Mouse (Mus musculus): ENCODE results near the gene Tex46.
A peak's percentile ranks its signal among the peaks of the same experiment; 100 is the strongest.

Gene Tex46

GRCm38 (mm10) chr4:136610387-136610856, at the start of gene Tex46:
Tex46 (plus strand) TSS chr4:136610437.
- no peak for DNase-seq

DNA sequence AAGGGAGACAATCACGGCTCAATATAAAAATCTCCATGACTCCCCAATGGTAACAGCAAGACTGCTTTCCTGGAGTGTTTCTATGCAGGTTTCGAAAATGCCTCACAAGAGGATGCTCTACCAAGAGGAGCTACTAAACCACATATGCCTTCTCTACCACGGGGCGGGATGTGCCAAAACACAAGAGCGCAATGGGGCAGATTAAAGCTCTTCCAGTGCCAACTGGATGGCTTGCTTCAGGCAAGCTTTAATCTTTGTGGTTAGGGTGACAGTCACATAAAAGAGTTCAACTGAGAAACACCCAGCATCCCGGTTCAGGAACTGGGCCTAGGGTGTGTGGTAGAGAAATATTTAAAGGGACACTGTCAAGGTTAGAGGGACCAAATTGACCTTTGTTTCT, 47.5 kb upstream of the Tex46 start:
- DNase-seq, result no peak

DNA sequence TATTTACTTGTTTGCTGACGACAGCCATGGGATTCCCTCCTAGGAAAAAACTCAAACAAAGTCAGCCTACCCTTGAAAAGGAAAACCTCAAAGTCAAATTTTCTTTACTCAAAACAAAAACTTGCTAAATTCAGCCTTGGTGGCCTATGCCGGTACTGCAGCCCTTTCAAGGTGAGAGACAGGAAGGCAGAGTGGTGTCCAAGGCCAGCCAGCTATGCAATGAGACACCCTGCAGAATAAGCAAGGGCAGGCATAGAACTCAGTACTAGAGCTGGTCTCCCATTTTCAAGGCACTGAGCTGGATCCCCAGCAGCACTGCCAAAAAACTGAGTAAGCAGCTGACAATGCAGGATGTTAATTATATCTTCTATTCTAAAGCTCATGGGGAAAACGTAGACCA, 41.6 kb upstream of the Tex46 start:
- no peak for DNase-seq

GRCm38 (mm10) chr4:136569998-136570397, 40.2 kb upstream of the Tex46 start:
- no peak for DNase-seq

DNA sequence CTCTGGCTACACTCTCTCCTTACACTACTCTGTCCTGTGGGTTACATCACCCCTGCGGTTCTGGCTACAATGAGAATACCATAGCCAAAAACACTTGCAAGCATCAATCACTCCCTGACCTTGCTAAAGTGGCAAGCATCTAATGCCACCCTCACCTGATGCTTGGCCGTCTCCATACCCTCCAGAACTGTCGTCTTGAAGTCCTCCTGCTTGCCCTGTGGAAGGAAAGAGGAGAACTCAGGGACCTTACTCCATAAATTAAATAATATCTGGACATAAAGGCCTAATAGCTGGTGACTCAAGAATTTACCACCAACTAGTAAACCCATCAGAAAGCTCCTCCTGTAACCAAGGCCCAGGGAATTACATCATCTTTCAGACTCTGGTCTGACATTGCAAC, 28.4 kb upstream of the Tex46 start:
- no peak for DNase-seq

GRCm38 (mm10) chr4:136587221-136587827, 22.9 kb upstream of the Tex46 start:
- no peak for DNase-seq

DNA sequence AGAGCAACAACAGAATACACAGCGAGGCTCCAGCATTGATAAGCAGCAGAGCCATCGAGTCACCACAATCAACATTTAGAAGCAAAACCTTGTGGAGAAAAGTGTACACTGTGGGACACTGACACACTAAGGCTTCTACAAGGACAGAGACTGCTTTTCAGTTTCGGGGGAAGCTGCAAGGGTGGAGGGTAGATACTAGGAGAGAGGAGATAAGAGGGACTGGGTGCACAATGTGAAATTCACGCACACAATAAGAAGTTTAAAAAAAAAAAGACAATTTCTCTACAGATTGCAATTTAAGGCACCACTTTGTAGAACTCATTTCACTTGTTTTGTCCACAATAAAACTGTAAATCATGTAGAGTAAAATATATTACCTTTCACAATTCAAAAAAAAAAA, 22.2 kb upstream of the Tex46 start:
- no peak for DNase-seq

DNA sequence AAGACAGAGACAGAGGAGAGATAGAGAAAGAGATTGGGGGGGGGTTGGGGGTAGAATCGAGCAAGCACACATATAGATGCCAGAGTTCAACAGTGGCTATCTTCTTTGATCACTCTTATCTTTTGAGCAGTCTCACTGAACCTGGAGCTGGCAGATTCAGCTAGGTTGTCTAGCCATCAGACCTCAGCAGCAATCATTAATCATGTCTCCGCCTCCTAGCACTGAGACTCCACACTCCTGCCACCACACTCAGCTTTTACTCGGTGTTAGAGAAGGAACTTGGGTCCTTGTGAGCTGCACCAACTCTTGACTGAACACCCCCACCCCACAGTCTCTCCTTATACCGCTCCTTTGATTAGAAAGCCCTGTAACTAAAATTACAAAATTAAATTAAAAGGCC, 18.1 kb upstream of the Tex46 start:
- DNase-seq, result no peak

GRCm38 (mm10) chr4:136594006-136594405, 16.2 kb upstream of the Tex46 start:
- DNase-seq, result no peak

DNA sequence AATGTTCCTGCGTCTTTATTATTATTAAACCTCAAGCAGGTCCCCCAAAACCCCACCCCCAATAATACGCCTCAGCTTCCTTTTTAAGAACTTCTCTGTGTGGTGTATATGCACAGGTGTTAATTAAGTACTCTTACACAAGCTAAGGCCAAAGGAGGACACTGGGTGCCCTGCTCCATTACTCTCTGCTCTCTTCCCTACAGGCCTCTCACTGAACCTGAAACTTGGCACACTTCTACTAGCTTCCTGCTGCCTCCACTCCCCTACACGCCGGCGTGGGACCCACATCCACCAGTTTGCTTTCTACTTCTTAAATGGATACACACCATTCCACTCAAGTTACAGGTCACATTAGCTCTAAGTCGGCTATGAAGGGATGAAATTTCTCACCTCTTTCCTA, 15.0 kb upstream of the Tex46 start:
- no peak for DNase-seq

GRCm38 (mm10) chr4:136598268-136598876, 11.9 kb upstream of the Tex46 start:
- DNase-seq, result no peak

DNA sequence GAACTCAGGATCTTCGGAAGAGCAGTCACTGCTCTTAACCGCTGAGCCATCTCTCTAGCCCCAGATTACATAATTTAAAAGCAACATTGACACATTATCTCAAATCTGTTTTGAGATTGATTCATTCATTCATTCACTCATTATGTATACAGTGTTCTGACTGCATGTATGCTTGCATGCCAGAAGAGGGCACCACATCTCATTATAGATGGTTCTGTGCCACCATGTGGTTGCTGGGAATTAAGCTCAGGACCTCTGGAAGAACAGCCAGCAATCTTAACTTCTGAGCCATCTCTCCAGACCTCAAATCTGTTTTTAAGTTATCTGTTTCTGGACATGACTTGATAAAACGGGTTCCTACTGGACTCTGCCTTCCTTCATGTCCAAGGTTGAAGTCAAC, 10.4 kb upstream of the Tex46 start:
- no peak for DNase-seq

DNA sequence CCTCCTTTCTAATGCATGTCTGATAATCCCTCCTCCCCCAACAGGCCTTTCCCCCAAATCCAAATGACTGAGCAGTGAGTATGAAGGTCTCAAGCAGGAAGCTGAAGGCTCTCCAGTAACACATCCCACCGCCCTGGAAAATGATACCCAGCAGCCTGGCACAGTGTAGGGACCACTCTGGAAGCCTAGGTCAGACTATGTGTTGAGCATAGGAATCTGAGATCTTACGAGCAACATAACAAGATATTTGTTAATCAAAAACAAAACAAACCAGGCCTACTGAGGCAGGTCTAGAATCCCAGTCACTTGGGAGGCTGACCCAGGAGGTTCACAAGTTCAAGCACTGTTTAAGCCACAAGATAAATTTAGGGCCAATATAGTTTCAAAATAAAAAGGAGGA, 9.7 kb upstream of the Tex46 start:
- DNase-seq, result no peak

GRCm38 (mm10) chr4:136601476-136601875, 8.8 kb upstream of the Tex46 start:
- DNase-seq, result peak; percentile 57 to 65

DNA sequence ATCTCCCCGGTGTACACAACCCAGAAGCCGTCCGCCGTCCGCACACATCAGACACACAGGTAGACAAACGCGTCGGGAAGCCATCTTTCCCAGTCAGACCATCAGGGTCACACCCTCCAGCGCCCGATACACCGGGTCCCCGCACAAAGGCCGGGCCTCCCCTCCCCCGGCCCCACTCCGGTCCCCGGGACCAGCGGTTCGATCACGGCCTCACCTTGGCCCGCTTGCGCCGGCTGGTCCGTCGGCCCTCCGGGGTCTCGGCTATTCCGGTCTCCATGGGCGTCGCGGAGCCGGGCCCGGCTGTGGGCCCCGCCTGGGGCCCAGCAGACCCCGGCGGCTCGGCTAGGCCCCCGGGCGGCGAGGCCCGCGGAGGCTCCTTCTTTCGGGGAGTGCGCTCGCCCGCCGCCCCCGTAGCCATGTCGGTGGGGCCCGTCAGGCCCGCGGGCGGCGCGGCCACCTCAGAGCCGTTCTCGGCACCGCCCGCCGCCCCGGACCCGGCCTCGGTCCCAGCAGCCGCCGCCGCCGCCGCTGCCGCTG, 8.2 kb upstream of the Tex46 start:
- peak in 1 of 2 experiments; percentile 57 for DNase-seq

- DNase-seq, result peak; percentile 95 to 96
Observed at GRCm38 (mm10) chr4:136602568-136602967, 7.7 kb upstream of the Tex46 start, which contains the start of gene Kdm1a. Kdm1a (minus strand) TSS chr4:136602723.

DNA sequence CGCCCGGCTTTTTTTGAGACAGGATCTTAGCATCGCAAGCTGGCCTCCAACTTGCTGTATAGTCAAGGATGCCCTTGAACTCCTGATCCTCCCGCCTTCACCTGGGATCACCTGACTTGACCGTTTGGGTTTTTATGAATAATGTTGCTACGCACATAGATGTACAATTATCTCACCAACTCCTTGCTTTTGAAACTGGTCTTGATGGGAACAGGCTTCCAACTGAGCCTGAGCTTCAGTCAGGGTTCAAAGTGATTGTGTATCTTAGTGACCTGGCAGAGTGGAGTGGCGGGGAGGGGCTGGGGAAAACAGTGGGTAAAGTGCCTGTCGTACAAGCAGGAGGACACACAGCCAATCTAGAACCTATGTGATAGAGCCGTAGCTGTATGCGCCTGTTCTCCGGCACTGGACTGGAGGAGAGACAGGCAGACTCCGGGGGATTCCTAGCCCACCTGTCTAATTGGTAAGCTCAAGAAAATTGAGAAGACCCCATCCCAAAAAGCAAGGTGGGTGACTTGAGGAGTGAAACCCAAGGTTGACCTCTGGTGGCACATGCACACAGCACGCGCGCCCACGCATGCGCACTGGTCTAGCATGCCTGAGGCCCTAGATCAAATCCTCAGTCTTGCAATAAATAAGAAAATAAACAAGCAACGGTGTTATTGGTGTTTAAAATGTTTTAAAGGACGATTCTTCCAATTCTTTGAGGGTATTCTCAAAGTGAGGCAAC, 4.3 kb upstream of the Tex46 start:
- DNase-seq, result no peak

- no peak for DNase-seq
Observed at GRCm38 (mm10) chr4:136613657-136614056, 3.4 kb downstream of the Tex46 start.

GRCm38 (mm10) chr4:136621336-136621735, 11.1 kb downstream of the Tex46 start:
- peak in 1 of 2 experiments; percentile 45 for DNase-seq

- DNase-seq, result no peak
Observed at GRCm38 (mm10) chr4:136621956-136622355, 11.7 kb downstream of the Tex46 start.

DNA sequence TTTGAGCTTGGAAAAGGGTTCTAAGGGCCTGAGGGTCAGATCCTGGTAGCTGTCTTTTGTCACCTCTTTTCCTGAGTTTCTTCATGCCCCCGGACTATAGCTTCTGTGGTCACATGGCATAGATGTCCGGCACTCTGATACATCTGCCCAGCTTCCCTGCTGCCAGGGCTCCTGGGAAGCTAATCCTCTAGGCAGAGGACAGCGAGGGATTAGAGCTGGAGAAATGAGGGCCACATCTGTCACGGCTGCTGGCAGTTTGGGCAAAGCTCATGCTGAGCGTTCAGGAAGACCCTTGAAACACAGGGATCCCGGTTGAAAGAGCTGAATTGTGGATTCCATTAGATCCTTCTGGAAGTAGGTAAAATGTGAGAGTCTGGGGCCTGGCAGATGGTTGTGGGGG, 12.2 kb downstream of the Tex46 start, which contains the start of gene Lactbl1:
Gene Lactbl1 (plus strand): TSS at position 234 of the 400 bp plus-strand sequence.
- no peak for DNase-seq

GRCm38 (mm10) chr4:136626590-136626989, 16.4 kb downstream of the Tex46 start:
- no peak for DNase-seq

GRCm38 (mm10) chr4:136631237-136631994, 21.2 kb downstream of the Tex46 start:
- peak in 1 of 2 experiments; percentile 54 for DNase-seq
